15 mouse cellular contexts compared by ENCODE assay signal in the genomic region with DNA sequence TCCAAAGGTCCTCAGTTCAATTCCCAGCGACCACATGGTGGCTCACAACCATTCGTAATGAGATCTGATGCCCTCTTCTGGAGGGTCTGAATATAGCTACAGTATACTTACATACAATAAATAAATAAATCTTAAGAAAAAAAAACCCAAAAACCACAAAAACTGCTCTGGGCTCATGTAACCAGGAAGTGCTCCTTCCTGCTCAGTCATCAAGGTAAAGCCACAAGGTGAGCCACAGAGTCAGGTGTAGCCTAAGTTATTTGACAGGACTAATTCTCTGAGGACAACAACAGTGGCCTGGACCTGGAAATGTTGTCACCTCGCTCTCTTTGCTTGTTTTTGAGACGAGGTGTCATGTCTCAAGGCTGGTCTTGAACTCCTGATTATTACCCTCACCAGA.
"Had no signal": no experiment of that assay in that cellular context is flagged by ENCODE, and none has a peak within 500 bp of the region (broad histone marks: within the 10 kb centered on the region; RNA-seq: fewer than 3 reads in every experiment).

No protein-coding gene starts in this region.

- DNase-seq: kidney, adult 8-10 months; kidney, postnatal 25 days; liver; liver, embryonic 13.5 days; liver, postnatal 0 days; lung, postnatal 14 days; retina, postnatal 1 day; thymus, postnatal 4 days had no signal

- H3K4me1 ChIP-seq: limb, embryonic 12.5 days; lung, embryonic 15.5 days; megakaryocyte, embryonic 14.5 days; midbrain, embryonic 15.5 days; neural tube, embryonic 13.5 days had no signal

- H3K9ac ChIP-seq: limb, embryonic 12.5 days; liver, embryonic 13.5 days; liver, postnatal 0 days; lung, embryonic 15.5 days; midbrain, embryonic 15.5 days; neural tube, embryonic 13.5 days had no signal

- H3K9me3 ChIP-seq: limb, embryonic 12.5 days; liver, embryonic 13.5 days; lung, embryonic 15.5 days; megakaryocyte, embryonic 14.5 days; midbrain, embryonic 15.5 days; neural tube, embryonic 13.5 days had no signal

- H3K27me3 ChIP-seq: limb, embryonic 12.5 days; liver, embryonic 13.5 days; lung, embryonic 15.5 days; megakaryocyte, embryonic 14.5 days; midbrain, embryonic 15.5 days; neural tube, embryonic 13.5 days had no signal

- H3K27ac ChIP-seq: limb, embryonic 12.5 days; liver, embryonic 13.5 days; lung, embryonic 15.5 days; macrophage; midbrain, embryonic 15.5 days; neural tube, embryonic 13.5 days; stomach, postnatal 0 days had no signal

- H3K4me3 ChIP-seq: limb, embryonic 12.5 days; liver, embryonic 13.5 days; lung, embryonic 15.5 days; megakaryocyte, embryonic 14.5 days; midbrain, embryonic 15.5 days; neural tube, embryonic 13.5 days had no signal

- ATAC-seq: liver, postnatal 0 days; midbrain, embryonic 15.5 days had no signal
